Mouse (Mus musculus): Measurements from ENCODE around the gene Sfmbt1.

Gene Sfmbt1

GRCm38 (mm10) chr14:30714799-30715617, at the start of gene Sfmbt1:
Sfmbt1 (plus strand) TSS chr14:30714849.
- DNase-seq (ENCODE audit: low spot score), result no peak

DNA sequence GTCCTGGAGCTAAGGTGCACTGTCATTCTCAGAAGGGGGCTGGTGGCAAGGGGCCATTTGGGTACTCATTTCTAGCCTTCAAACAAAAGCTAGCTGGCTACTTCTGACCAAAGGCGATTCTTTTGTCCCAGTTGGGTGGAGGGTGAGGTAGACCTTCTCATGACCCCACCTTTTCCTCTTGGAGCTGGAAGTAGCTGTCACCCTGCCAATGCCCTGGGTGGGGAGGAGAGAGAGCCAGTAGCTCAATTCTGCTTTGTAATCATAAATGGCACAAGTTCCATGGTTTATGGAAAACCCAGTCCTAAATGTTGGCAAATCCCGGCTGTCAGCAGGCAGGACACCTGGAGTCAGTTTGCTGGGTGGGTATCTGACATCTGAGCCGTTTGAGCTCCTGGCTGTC, 48.6 kb upstream of the Sfmbt1 start:
- DNase-seq (ENCODE audit: low spot score), result no peak

- no peak for DNase-seq (ENCODE audit: low spot score)
These were observed 48.0 kb upstream of the Sfmbt1 start for GRCm38 (mm10) chr14:30666604-30667003.

- DNase-seq (ENCODE audit: low spot score), result no peak
These were observed 44.5 kb upstream of the Sfmbt1 start for GRCm38 (mm10) chr14:30670161-30670560.

DNA sequence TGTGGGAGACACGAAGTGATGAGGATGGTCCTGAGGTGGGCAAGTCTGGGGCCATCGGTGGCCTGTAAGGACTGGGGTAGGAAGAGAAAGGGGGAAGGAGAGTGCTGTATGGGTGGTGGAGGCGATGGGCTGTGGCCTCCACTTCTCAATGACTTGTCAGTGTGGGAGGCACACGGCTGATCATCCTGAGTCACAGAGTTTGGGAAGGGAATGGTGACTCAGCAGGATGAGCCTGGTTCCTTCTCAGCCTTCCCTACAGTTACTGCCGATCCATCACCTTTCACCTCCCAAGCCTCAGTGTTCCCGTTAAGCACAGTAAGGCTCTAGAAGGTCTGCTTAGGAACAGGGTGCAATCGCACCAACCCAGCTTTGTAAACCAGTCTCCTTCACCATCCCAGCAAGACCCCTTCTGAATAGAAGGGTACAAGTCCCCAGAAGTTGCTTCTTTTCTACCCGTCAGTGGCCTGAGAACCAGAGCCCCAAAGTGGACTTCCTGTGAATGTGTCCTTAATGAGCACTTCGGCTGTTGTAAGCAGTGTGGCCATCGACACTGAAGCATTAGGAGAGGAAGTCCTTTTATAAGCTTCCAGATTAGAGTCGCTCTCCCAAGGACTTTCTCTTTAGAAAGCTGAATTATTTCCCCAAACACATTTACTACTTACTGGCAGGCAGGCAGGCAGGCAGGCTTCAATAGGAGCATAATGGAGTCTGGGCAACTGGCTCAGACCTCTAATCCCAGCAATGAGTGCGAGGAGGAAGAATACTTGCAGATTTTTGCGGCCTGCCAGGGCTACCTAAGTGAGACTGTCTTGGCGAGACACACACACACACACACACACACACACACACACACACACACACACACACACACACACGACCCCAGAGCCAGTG, 43.3 kb upstream of the Sfmbt1 start:
- DNase-seq (ENCODE audit: low spot score), result no peak

DNA sequence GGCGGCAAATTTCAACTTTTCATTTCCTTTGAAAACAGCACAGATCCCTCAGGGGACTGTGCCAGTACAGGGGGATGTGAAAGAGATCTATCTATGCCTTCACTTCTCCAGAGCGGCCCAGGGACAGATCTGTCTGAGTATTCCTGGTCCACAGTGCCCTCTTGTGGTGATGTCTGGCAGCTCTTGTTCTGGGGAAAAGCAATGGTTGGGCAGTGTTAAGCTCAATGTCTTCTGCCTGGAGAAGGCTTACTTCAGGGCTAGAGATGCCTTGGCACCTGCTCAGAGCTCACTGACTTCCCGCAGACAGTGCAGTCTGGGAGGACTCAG, 42.7 kb upstream of the Sfmbt1 start:
- DNase-seq (ENCODE audit: low spot score), result peak; percentile 93

GRCm38 (mm10) chr14:30674947-30675346, 39.7 kb upstream of the Sfmbt1 start:
- DNase-seq (ENCODE audit: low spot score), result no peak

DNA sequence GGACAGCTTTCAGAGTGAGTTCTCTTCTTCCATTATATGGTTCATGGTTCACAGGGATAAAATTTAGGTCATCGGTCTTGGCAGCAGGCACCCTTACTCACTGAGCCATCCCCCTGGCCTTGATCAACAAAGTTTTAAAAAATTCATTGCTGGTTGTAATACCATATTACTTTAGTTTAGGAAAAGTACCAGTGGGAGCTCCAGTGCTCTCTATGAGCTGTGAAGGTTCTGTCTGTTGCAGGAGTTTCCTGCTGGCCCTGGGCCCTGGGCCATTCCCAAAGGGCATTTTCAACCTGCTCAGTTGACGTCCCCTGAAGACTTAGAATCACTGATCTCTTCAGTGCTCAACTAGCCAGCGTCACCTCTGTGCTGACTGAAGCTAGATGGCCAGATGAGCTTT, 32.5 kb upstream of the Sfmbt1 start:
- no peak for DNase-seq (ENCODE audit: low spot score)

DNA sequence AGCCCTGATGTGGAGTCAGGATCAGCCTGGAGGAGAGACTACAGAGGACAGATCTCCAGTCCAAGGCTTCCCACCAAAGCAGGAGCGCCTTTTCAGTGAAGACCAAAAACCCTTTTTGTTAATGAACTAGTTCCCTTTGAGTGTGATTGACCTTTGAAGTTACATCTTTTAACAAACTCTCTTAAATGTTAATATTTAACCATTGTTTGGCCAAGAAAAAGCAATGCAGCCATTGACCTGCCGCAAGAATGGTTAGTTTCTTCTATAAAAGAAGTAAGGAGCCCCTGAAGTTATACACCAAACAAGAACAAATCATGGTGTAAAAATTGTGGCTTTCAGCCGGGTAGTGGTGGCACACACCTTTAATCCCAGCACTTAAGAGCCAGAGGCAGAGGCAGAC, 24.0 kb upstream of the Sfmbt1 start:
- DNase-seq (ENCODE audit: low spot score), result no peak

DNA sequence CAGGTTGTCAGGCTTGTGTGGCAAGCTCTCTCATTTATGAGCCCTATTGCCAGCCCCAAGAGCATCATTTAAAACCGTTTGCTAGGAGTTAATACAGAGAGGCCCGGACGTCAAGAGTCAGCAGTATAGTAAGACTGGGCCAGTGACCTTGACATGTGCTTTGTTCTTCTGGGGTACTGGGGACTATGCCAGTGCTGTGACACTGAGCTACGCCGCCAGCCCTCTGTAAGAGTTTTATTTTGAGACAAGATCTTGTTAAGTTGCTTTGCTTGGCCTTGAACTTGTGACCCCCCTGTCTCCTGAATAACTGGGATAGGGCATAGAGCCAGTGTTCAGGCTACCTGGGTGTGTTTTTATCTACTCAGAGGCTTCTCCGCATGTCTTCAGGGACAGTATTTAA, 22.2 kb upstream of the Sfmbt1 start:
- DNase-seq (ENCODE audit: low spot score), result no peak

- no peak for DNase-seq (ENCODE audit: low spot score)
These were observed 19.9 kb upstream of the Sfmbt1 start for GRCm38 (mm10) chr14:30694786-30695185.

- peak; percentile 75 for DNase-seq (ENCODE audit: low spot score)
These were observed 19.0 kb upstream of the Sfmbt1 start for GRCm38 (mm10) chr14:30695609-30696008.

DNA sequence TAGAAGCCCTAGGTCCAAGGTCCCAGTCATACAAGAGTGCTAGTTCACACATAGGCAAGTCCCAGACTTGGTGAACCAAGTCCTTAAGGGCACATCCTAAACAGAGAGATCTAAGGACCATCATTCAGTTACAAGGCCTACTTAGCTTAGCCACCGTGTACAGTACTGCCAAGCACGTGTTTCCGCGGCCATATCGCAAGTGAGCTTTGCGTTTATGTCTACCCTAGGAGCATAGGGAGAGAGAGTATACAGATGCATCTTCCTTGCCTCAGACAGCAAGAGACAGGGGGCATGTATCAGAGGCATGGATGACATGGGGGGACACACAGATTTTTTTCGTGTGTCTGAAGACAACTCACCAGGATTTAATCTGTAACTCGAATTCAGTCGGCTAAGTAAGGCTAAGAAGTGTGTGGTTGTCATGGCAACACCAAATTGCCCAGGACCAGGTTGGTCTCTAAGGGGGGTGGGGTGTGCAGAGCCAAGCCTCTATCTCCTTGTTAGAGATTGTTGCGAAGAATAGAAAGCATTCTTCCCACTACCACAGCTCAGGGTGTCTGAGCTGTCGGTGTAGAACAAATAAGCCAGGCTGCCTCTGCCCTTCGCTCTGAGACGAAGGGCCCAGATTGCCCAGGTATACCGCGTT, 17.1 kb upstream of the Sfmbt1 start:
- no peak for DNase-seq (ENCODE audit: low spot score)

- no peak for DNase-seq (ENCODE audit: low spot score)
These were observed 15.0 kb upstream of the Sfmbt1 start for GRCm38 (mm10) chr14:30699656-30700055.

- no peak for DNase-seq (ENCODE audit: low spot score)
These were observed 12.1 kb upstream of the Sfmbt1 start for GRCm38 (mm10) chr14:30702512-30702911.

- DNase-seq (ENCODE audit: low spot score), result no peak
These were observed 11.6 kb upstream of the Sfmbt1 start for GRCm38 (mm10) chr14:30703079-30703478.

- no peak for DNase-seq (ENCODE audit: low spot score)
These were observed 10.4 kb upstream of the Sfmbt1 start for GRCm38 (mm10) chr14:30704098-30704855.

DNA sequence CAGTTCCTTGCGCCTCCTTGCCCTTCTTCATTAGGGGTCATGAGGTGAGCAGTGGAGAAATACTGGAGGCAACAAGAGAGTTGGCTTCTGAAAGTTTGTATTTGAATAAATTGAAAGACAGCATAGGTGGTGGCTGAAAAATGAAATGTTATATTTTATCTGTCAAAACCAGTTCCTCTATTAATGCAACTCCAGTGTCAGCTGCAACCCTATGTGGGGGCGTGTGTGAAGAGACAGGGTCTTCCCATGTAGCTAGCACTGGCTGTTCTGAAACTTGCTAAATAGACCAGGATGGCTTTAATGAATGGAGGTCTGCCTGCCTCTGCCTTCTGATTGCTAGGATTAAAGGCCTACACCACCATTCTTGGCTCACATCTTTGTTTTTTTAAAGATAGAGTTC, 2.8 kb upstream of the Sfmbt1 start:
- no peak for DNase-seq (ENCODE audit: low spot score)

DNA sequence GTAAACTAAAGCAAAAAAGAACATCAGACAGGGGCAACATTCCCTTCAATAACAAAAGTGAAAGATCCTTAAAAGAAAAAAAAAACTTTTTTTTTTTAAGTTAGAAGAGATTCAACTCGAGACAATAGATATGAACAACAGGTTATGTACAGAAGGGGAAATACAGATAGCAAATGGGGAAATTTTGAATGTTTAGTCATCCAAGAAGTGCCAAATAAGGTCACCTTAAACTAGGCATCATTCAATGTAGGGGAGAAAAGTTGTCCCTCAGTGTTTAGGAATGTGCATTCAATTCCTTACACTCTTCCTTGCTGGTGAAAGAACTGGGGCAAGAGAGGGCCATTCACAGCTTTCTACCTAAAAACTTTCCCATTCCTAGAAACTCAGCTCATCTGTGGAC, 880 bp upstream of the Sfmbt1 start:
- no peak for DNase-seq (ENCODE audit: low spot score)

GRCm38 (mm10) chr14:30715618-30716050, 985 bp downstream of the Sfmbt1 start:
- DNase-seq (ENCODE audit: low spot score), result peak; percentile 41

- no peak for DNase-seq (ENCODE audit: low spot score)
These were observed 1.7 kb downstream of the Sfmbt1 start for GRCm38 (mm10) chr14:30716051-30716952.

All from layer of hippocampus, adult 9-10 months (tissue).